Mouse (Mus musculus): ENCODE measurements around the gene Pheta2.
"Not testable (repeated sequence)": the region's sequence is repeated elsewhere in the genome, so short reads cannot be mapped to it uniquely, and the experiment has no call there.

The Pheta2 gene

DNA sequence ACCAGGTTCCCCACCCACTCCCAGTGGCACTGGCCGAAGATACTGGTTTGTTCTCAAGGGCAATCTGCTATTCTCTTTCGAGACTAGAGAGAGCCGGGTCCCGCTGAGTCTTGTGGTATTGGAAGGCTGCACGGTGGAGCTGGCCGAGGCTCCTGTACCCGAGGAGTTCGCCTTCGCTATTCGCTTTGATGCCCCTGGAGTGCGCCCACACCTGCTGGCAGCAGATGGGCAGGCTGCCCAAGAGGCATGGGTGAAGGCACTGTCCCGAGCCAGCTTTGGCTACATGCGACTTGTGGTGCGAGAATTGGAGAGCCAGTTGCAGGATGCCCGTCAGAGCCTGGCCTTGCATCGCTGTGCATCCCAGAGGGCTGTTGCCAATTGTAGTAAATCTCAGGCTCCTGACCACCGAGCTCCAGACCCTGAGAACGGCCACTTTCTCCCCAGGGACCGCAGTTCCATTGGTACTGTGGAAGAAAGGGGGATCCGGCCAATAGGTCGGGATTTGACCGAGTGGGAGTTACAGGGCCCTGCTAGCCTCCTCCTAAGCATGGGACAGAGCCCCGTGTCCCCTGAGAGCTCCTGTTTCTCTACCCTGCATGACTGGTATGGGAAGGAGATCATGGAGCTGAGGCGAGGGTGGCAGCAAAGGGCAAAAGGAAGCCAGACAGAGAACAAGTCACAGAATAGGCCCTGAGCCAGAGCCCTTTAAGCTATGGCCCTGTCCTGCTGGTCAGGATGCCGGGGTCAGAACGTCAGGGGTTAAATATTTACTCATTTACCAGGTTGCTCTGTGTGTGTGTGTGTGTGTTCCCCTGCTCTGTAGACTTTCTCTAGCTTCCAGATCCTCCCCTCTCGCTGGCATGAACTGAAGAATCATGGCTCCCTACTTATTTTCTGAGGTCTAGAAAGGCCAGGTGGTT lies 4.9 kb downstream of the Pheta2 start:
- in situ Hi-C loops (cut with MboI): no loop called here

DNA sequence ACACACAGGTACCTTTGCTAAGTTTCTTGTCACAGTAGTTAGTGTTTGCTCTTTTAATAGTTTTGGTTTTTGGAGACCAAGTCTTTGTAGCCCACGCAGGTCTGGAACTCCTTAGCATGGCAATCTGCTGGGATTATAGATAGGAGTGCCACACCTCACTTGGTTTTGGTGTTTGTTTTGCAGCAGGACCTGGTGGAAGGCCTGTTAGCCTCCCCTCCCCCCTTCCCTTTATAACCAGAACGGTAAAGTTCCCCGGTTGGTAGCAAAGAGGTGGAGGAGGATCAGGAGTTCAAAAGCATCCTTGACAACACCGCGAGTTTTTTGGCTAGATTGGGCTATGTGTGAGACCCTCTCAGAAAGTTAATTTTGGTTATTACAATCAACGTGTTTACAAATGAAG lies 6.2 kb downstream of the Pheta2 start:
- in situ Hi-C loops (cut with MboI): no loop called here

DNA sequence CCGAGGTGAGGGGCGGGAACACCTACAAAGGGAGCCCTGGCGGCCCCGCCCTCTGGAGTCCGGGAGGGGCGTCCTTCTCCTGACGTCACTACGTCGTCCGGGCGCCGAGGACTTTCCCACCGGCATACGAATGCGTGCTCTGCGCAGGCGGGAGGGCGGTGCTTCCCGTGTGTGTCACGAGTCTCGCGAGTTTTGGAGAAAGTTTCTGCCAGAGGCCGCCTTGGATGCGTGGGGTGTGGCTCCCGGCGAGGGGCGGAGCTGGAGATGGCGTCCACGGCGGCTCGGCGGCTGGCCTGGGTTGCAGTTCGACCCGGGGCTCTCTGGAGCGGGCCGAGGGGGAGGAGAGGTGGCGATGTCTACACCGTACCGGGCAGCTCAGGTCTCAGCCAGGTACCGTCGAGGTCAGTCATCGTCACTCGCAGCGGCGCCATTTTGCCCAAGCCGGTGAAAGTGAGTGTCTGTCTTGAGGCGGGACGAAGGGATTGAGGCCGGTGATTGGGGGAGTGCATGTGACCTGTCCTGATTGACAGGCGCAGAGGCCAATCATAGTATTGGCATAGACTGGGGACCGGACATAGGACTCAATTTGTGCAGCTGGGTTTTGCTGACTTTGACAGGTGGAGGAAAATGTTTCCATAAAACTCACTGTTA lies 7.2 kb downstream of the Pheta2 start:
- in situ Hi-C loops (cut with MboI): no loop called here

DNA sequence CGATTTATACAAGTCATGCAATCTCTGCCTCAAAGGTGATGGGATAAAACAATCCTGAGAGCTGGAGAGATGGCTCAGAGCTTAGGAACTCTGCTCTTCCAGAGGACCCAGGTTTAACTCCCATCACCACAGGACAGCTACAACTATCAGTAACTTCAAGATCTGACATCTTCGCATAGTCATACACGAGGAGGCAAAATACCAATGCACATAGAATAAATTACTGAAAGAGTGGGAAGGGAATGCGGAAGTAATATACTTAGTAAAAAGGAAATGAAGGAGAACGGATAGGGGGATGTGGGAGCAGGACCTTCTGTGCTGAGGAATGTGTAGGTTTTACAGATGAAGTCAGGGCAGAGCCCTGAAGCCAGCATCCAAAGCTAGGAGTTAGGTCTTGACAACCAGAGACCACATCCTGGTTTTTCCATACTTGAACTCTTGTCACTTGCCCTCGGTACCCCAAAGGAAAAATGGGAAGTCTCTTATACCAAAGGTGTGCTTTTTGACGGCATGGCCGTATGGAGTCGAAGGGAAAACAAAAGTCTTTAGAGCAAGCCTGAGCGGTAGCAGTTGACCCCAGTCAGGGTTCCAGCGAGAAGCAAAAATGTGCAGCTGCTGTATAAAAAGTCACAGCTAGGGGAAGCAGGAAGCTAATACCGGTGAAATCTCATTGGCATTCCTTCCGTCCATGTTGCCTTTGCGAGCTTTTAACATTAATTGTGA lies 8.0 kb downstream of the Pheta2 start:
- in situ Hi-C loops (cut with MboI): no loop called here

DNA sequence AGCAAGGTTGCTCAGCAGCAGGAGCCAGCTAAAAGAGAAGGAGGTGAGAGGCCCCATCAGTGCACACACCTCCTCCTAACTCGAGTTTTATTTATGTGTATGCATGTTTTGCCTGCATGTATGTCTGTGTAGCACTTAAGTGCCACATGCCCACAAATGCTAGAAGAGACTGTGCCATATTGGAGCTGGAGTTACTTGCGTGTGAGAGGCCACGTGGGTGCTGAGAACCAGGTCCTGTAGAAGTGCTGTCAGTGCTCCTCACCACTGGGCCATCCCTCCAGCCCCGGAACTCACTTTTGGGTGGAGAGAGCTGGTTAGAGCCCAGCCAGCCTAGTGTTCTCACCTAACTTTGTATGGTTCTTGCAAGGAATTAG lies 8.5 kb downstream of the Pheta2 start:
- in situ Hi-C loops (cut with MboI): no loop called here

DNA sequence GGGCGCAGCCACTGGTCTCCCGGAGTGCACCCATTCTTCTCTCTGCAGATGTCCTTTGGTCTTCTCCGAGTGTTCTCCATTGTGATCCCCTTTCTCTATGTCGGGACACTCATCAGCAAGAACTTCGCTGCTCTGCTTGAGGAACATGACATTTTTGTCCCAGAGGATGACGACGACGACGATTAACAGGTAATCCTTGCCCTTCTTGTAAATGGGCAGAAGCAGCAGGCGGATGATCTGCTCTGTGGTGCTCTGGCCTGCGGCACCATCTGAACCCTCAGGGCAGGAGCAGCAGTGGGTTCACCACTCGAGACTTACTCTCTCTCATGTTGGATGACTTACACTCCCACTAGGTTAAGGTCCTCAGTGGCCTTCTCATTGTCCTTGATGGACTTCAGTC lies 9.1 kb downstream of the Pheta2 start:
- in situ Hi-C loops (cut with MboI): no loop called here

DNA sequence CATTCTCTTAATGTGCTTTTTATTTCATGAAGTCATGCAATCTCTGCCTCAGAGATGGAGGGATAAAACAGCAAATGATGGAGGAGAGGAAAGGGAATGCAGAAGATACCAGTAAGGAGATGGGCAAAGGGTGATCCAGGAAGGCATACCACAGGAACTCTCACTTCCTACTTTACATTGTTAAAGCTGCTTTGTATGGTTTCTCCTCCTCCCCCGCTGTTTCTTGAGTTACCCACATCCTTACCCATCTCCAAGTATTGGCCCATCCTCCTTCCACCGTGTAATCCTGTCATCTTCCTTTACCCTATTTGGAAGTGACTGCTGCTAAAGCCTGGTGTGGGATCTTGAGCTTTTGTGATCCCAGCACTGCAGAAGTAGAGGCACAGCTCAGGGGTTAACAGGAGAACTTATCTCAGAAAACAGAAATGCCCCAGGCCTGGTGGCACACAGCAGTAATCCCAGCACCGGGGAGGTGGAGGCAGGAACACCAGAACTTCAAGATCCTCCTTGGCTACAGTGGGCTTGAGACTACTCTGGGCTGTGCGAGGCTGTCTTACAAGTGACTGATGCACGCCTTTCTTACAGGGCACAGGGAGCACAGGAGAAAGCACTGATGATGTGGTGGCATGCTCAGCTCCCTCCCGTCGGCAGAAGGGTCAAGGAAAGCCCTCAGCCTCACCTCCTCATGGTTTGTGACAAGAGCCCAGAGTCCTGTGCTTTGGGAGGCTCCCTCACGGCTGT lies 9.7 kb downstream of the Pheta2 start:
- in situ Hi-C loops (cut with MboI): no loop called here

DNA sequence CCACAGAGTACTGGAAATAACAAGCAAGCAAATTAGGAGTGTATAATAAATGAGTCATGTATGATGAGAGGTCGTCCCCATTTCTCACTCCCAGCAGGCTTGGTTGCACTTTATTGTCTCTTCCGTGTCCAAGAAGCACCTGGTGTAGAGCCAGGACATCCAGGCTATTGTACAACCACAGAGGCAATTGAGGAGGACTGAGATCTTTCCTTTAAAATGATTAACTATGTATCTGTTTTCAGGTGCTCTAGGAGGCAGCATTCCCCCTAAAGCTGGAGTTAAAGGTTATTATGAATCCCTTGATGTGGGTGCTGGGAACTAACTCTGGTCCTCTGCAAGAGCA lies 10.2 kb downstream of the Pheta2 start:
- in situ Hi-C loops (cut with MboI): no loop called here

DNA sequence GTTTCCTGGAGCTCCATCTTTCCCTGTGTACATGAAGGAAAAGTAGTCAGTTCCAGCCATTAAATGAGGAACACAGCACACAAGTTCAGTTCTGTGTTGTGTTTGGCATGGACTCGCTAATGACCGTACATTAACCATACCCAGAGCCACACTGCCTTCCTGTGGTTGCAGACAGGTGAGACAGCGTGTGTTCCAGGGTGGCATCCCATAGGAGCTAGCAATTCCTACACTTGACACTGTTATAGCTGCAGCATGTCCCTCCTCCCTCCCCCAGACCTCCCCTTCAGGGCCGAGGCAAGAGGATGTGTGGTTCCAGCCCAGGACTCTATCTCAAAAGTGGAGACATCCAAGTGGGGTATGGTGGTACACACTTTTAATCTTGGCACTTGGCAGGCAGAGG lies 11.6 kb downstream of the Pheta2 start:
- in situ Hi-C loops (cut with MboI): no loop called here

DNA sequence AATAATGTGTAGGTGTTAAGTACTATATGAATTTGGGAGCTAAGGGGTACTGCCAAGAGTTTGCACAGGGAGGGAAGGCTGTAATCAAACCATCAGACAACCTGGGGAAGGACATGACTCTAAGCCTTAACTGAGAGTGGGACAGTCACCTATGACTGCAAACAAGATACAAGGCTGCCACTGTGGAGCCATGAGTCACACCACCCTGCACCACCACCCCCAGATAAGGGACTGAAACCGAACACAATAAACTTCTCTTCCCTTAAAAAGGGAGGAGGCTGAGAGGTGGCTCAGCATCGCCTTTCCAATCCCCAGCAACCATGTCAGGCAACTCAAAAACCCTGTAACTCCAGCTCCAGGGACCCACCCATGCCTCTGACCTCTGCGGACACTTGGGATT lies 12.7 kb downstream of the Pheta2 start:
- in situ Hi-C loops (cut with MboI): no loop called here

DNA sequence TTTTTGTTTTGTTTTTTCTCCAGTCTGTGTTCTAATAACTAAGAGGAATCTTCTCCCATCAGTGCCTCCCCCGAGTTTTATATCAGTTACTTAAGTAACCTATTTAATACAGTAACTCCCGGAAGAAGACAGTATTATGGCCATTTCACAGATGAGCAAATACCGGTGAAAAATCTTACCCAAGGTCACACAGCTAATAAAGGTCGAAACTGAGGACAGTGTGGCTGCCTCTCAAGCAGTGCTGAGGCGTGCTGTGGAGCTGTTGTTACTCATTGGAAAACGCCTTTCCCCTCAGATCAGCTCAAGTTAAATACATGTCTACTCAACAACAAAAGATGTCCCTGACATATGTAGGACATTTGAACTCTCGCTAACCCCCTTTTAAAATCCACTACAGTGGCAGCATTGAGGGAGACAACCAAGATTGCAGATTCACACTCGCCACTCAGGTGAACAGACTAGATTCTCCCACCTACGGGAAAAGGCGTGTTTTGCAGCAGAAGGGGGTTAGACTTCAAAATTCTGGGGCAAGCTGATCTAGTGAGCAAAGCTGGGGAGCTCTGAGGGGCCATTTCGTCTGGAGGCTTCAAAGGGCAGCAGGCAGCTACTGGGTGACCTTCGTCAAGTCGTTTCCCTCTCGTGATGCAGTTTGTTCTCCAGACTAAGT lies 14.5 kb downstream of the Pheta2 start:
- in situ Hi-C loops (cut with MboI): no loop called here

DNA sequence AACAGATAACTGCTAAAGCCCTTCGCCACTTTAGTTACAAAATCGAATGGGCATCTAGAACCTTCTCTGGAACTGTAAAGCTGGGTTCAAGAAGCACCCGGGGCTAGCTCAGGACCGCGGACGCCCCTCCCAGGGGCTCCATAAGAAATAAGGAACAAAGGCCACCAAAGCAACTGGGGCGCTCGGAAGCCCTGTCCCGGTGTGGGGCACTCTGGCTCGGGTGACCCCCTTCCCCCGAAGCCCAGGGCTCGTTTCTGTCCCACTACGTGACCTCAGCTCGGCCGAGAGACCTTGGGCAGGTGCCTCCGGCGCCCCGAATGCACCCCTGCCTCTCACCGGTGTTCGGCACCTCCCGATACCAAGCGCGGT lies 15.0 kb downstream of the Pheta2 start:
- in situ Hi-C loops (cut with MboI): no loop called here

DNA sequence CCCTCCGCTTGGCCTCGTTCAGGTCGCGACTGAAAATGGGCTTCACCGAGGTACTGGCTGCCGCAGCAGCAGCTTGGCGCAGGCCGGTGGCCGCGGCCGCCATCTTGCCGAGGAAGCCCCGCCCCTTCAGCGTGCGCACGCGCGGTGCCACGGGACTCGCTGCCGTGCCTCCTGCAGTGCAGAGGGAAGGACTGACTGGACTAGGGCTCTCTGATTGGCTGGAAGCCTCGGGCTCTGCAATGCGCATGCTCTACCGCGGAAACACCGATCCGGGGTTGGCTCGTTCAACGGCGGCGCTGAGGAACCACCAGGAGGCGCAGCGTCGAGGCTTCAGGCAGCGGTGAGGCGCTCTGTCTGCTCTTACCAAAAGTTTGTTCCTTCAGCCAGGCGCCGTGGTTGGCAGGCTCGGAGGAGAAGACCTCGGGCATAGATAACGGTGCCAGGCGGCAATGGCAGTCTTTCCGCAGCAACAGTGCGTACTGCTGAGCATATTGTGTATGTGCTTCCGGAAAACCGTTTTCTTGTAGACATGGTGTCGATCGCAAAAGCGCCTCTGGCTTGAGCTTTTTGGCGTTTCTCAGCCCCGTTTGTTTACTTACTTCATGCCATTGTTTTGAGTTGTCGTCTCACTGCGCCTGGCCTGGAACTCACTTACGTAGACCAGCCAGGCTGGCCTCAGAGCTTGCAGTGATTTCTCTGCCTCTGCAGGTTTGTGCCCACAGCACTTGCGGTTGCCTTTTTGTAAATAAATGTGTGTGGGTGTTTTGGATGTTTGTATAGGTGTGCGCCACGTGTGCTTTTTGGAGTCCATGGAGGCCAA lies 15.6 kb downstream of the Pheta2 start, which contains the start of gene Ndufa6:
Gene Ndufa6 (minus strand): TSS at position 197 of the 820 bp plus-strand sequence.
- in situ Hi-C loops (cut with MboI): no loop called here

DNA sequence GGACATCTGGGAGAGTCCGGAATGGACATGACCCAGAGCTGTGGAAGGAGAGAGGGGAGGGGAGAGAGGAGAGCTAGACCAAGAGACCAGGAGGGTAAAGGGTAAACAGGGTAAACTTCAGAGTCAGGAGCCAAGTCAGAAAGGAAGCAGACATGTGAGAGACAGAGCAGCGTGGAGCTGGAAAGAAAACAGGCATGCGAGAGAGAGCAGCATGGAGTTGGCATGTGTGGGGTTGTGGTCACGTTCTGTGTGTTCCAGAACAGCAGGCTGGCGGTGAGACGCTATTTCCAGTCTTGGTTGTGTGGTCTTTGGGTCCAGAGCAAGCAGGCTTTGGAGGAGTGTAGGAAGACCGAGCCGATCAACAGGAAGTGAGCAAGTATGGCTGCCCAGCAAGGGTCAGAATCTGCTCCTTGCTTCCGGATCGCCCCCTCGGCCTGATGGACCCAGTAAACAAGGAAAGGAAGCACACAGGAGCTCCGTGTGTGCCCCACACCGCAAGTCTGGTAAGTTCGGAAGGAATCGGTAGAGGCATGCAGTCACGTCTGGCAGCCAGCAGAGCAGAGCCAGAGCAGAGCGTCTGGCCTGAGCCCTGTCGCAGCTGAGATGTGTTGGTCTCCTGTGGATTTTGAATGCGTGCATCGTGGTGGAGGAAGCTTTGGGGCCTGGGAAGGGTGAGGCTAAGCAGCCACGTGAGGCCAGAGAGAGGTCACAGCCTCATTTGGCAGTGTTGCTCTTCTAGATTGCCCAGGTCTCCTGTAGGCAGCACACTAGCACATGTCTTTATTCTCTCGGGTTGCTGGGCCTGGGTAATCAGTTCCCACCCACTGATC lies 19.9 kb downstream of the Pheta2 start:
- in situ Hi-C loops (cut with MboI): no loop called here

DNA sequence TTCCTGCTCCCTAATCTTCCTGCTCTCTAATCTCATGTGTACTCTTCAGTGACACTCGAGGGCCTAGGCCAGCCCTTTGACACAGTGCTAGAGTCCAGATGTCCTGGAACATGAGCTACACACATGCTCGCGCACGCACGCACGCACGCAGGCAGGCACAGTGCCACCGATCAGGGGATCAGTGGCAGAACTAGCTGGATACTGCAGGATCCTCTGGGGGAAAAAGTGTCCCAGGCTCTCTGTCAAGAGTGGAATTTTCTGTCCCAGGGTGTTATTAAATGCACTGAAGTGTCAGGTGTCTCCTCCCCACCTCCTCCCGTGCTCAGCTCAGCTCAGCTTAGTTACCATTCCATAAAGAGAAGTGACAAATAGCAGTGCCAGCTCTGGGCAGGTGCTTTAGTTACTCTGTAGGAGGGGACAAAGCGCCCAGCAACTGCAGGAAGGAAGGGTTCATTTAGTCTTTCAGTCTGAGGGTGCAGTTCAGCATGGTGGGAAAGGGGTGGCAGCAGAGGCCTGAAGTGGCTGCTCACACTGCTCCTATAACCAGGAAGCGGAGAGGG lies 22.8 kb downstream of the Pheta2 start:
- in situ Hi-C loops (cut with MboI): no loop called here

DNA sequence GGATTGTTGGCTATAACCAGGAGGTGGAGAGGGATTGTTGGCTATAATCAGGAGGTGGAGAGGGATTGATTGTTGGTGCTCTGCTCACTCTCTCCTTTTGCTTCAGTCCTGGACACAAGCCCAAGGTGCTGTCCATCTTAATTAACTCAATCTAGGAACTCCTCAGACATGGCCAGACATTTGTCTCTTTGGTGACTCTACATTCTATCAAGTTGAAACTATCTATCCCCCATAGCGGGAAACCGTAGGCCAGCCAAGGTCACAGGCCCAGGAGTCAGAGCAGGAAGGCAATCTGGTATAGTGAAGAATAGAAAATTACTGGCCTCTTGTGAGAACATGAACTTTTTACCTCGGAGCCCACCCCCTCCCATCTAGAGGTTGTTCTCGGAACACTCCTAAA lies 23.5 kb downstream of the Pheta2 start:
- in situ Hi-C loops (cut with MboI): no loop called here

DNA sequence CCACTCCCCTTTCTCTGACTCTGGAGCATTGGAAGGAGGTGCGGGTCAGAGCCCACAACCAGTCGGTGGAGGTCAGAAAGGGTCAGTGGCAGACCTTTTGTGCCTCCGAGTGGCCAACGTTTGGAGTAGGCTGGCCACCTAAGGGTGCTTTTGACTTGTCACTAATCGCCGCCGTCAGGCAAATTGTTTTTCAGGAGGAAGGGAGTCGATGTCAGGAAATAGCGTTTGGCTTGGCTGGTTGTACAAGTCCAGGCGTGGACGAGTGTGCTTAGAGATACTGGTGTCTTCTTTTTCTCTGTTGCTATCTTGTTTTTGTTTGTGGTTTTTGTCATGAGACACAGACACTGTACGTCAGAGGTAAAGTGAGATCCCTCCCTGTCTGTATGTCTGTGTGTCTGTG lies 25.1 kb downstream of the Pheta2 start:
- in situ Hi-C loops (cut with MboI): not testable (repeated sequence)

DNA sequence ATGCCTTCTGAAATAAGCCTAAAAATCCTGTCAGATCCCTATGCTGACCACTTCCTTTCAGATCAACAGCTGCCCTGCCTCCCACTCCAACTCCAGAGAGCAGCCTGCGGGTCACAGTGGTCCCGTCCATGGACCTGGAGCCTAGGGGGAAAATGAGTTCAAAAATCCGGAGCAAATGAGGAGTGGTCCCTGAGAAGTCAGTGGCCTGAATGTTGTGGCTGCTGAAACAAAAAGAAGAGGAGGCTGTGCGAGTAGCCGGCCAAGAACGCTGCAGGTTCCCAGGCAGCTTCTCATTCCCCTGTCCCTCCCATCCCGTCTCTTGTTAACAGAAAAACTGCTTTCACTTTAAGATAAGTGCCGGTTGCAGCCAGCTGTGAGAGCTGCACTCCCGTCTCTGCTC lies 25.8 kb downstream of the Pheta2 start:
- in situ Hi-C loops (cut with MboI): not testable (repeated sequence)

DNA sequence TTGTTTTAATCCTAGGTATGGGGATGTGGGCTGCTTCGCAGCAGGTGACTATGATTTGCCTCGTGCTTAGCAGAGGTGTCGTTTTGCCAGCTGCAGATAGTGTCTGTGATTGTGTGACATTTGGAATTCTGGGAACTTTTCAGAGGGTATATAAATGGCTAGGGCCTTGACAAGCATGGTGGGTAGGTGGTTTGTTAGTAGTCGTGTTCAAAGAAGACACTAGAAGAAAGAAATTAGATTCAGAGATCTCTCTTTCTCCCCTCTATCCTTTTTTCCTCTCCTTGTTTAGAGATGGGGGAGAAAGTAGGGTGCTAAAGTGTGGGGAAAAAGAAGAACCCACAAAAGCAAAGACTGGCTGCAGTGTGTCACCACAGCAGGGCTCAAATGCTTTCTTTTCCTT lies 29.4 kb downstream of the Pheta2 start:
- in situ Hi-C loops (cut with MboI): no loop called here

DNA sequence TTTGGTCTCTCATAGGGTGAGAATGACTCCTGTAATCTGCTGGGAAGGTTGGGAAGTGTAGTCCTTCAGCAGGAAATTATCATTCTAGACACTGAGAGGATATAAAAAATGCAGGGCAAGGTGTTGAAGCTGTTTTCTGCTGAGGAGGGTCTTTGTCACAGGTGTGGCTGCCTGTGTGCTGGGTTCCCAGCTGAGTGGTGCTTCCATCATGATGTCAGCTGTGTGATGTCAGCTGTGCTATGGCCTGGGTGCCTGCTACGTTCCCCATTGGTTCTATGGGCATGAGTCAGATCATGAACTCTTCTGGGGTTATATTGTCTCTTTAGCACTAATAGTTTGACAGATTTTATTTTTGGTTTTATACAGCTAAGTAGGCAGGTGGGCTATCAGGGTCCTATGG lies 30.1 kb downstream of the Pheta2 start:
- in situ Hi-C loops (cut with MboI): no loop called here

Measured in mature B cell (primary cell).